Mouse (Mus musculus): Measurements from ENCODE around the gene Olfr1420.

DNA sequence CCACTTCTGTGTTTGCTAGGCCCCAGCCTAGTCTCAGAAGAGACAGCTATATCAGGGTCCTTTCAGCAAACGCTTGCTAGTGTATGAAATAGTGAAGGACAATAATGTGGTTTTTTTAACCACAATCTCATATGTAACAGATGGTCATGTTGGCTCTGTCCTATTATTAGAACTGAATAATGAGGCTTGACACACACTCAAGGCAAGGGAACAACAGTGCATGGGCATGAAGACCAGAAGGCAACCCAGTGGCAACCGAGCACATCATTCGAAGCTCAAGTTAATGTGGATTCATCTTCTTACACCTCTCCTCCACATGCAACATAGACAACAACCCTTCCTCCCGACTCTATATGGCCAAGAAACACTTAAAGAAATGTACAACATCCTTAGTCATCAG lies 40.0 kb upstream of the Olfr1420 start:
- TF ChIP-seq FLI1 (IDR thresholded peaks at IDR 0.05; ENCODE audit: low read length) (no peak), GATA1 (IDR thresholded peaks at IDR 0.05; ENCODE audit: borderline replicate concordance, low read length) (no peak)

Data from megakaryocyte, embryonic 14.5 days (primary cell).